Mouse (Mus musculus): ENCODE measurements around the gene Mief1.

The Mief1 gene

GRCm38 (mm10) chr15:80254847-80255645, 21.2 kb downstream of the Mief1 start, which contains the start of gene Atf4:
Gene Atf4 (plus strand): TSS chr15:80255184.
- TF ChIP-seq GATA4 (IDR thresholded peaks at IDR 0.05; ENCODE audit: insufficient replicate concordance, low read length) = 0 out of 2 replicates have a peak, but pooled peaks have one; percentile 41

- TF ChIP-seq GATA4 (IDR thresholded peaks at IDR 0.05; ENCODE audit: insufficient replicate concordance, low read length) = no peak
Observed at GRCm38 (mm10) chr15:80255646-80256121, 21.9 kb downstream of the Mief1 start.

- TF ChIP-seq GATA4 (IDR thresholded peaks at IDR 0.05; ENCODE audit: insufficient replicate concordance, low read length) = no peak
Observed at GRCm38 (mm10) chr15:80256242-80256641, 22.4 kb downstream of the Mief1 start.

- no peak for TF ChIP-seq GATA4 (IDR thresholded peaks at IDR 0.05; ENCODE audit: insufficient replicate concordance, low read length)
Observed at GRCm38 (mm10) chr15:80256656-80257601, 23.1 kb downstream of the Mief1 start.

- TF ChIP-seq GATA4 (IDR thresholded peaks at IDR 0.05; ENCODE audit: insufficient replicate concordance, low read length) = no peak
Observed at GRCm38 (mm10) chr15:80257602-80258239, 23.9 kb downstream of the Mief1 start.

GRCm38 (mm10) chr15:80258240-80259170, 24.7 kb downstream of the Mief1 start:
- no peak for TF ChIP-seq GATA4 (IDR thresholded peaks at IDR 0.05; ENCODE audit: insufficient replicate concordance, low read length)

- TF ChIP-seq GATA4 (IDR thresholded peaks at IDR 0.05; ENCODE audit: insufficient replicate concordance, low read length) = no peak
Observed at GRCm38 (mm10) chr15:80259406-80260045, 25.7 kb downstream of the Mief1 start.

GRCm38 (mm10) chr15:80260677-80261076, 26.9 kb downstream of the Mief1 start:
- TF ChIP-seq GATA4 (IDR thresholded peaks at IDR 0.05; ENCODE audit: insufficient replicate concordance, low read length) = no peak

- TF ChIP-seq GATA4 (IDR thresholded peaks at IDR 0.05; ENCODE audit: insufficient replicate concordance, low read length) = no peak
Observed at GRCm38 (mm10) chr15:80261100-80261499, 27.3 kb downstream of the Mief1 start.

- no peak; the same call in 1 of the 2 replicates for TF ChIP-seq GATA4 (IDR thresholded peaks at IDR 0.05; ENCODE audit: insufficient replicate concordance, low read length)
Observed at GRCm38 (mm10) chr15:80263610-80264575, 30.1 kb downstream of the Mief1 start, which contains the start of gene Rps19bp1. Gene Rps19bp1 (minus strand): TSS chr15:80264315.

- TF ChIP-seq GATA4 (IDR thresholded peaks at IDR 0.05; ENCODE audit: insufficient replicate concordance, low read length) = no peak
Observed at GRCm38 (mm10) chr15:80266281-80266680, 32.5 kb downstream of the Mief1 start.

- TF ChIP-seq GATA4 (IDR thresholded peaks at IDR 0.05; ENCODE audit: insufficient replicate concordance, low read length) = no peak
Observed at GRCm38 (mm10) chr15:80271858-80272396, 38.1 kb downstream of the Mief1 start.
